Mouse (Mus musculus) thymus, postnatal 4 days (tissue): ENCODE results near the gene Kif12.

ENCODE experiments used
- DNase-seq: peaks from one replicate; pipeline ENCODE4 v3.0.0; 2021

Gene Kif12

GRCm38 (mm10) chr4:63171969-63172685, at the start of gene Kif12:
Gene Kif12 (minus strand): TSS chr4:63172131.
- DNase-seq, result no peak

DNA sequence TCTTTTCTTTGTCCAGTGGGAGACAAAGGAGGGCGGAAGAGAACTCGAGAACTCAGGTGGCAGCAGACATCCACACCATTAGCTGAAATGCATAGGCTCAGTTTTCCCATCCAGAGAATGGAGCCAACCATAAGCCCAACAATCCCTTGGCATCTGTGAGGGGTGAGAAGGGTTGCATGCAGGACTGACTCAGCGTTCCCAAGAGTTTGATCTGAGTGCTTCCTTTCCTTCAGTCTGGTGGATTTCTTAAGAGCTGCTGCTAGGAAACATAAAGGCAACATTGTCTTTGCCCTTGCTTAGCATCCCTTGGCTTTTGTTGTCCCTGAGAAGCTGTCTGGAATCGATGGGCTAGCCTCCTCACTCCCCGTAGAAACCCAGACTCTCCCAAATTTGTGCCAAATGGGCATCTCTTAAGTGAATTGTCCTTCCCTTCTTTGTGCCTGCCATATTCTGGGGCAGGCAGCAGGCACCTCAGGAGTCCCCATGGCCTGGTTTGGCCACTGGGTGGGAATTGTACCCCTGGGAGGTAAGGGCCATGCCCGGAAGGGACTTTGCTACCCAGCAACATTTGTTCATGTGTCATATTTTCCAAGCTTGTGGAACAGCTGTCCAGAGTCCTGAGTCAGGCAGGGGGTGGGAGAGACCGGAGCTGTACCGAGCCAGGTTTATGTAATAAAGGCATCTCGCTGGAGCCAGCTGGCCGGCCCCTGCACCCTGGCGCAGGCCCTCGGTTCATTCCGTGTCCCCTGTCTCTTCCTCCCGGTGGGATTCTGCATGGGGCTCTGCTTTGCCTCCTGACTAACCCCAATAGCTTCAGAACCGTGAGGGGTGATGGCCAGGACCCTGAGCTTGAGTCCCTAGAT, 49.4 kb upstream of the Kif12 start:
- DNase-seq, result no peak

GRCm38 (mm10) chr4:63219635-63220034, 47.7 kb upstream of the Kif12 start:
- DNase-seq, result no peak

- no peak for DNase-seq
These were observed 47.1 kb upstream of the Kif12 start for GRCm38 (mm10) chr4:63219059-63219458.

- DNase-seq, result no peak
These were observed 45.6 kb upstream of the Kif12 start for GRCm38 (mm10) chr4:63217513-63217912.

GRCm38 (mm10) chr4:63216566-63216965, 44.6 kb upstream of the Kif12 start:
- peak; percentile 24 for DNase-seq

- peak; percentile 81 for DNase-seq
These were observed 44.1 kb upstream of the Kif12 start for GRCm38 (mm10) chr4:63215993-63216531.

DNA sequence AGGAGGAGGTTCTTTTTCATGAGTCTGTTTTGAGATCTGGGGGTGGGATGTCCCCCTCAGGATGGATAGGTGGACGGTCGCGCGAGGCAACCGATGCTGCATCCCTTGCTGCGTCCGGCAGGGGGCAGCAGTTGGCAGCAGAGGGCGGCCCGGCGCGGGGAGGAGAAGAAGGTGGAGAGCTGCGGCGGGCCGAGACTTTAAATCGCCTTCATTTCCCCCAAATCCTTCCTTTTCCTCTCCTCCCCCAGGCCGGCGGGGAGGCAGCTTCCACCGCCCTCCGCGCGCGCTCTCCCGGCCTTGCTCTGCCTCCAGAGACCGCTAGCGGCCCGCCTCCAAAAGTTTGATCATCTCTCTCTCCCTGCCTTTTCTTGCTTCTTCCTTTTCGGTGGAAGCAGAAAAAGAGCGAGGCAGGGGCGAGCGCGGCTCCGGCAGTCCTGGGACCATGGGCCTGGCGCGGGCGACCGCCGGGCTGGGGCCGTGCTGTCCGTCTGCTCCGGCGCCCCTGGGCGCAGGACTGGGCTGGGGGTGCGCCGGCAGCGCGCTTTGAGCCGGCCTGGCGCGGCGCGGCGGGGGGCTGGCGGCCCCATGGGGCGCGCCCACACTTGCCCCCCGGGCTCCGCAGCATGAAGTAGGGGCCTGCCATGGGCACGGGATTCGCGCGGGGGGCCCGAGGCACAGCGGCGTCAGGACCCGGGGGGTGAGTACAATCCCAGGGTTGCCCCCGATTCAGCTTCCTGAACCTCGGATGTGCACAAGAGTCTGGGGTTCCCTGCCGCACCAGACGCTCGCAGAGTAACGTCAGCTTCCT, 43.5 kb upstream of the Kif12 start:
- peak; percentile 93 for DNase-seq

- peak; percentile 69 for DNase-seq
These were observed 42.1 kb upstream of the Kif12 start, which contains the start of gene Col27a1 for GRCm38 (mm10) chr4:63213907-63214621. Gene Col27a1 (plus strand): TSS chr4:63214004.

DNA sequence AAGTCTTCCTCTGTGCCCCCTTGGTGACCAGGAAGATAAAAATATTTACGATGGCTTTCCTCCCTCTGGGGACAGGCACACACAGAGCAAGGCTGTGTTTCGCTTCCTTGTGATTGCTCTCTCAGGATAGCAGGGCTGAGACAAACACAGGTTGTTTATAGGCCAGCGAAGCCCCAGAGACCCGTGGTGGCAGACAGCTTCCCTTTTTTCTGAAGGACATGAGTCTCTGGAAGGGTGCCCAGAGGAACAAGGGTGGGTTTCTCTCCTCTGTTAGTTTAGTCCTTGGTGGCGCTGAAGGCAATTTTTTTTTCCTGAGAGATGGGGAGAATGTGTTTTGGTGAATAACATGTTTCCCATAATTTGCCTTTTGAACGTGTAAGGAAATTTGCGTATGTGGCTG, 33.7 kb upstream of the Kif12 start:
- no peak for DNase-seq

GRCm38 (mm10) chr4:63203874-63204273, 31.9 kb upstream of the Kif12 start:
- DNase-seq, result no peak

- DNase-seq, result no peak
These were observed 27.4 kb upstream of the Kif12 start for GRCm38 (mm10) chr4:63199366-63199765.

GRCm38 (mm10) chr4:63194366-63194765, 22.4 kb upstream of the Kif12 start:
- DNase-seq, result no peak

GRCm38 (mm10) chr4:63191641-63192040, 19.7 kb upstream of the Kif12 start:
- DNase-seq, result no peak

DNA sequence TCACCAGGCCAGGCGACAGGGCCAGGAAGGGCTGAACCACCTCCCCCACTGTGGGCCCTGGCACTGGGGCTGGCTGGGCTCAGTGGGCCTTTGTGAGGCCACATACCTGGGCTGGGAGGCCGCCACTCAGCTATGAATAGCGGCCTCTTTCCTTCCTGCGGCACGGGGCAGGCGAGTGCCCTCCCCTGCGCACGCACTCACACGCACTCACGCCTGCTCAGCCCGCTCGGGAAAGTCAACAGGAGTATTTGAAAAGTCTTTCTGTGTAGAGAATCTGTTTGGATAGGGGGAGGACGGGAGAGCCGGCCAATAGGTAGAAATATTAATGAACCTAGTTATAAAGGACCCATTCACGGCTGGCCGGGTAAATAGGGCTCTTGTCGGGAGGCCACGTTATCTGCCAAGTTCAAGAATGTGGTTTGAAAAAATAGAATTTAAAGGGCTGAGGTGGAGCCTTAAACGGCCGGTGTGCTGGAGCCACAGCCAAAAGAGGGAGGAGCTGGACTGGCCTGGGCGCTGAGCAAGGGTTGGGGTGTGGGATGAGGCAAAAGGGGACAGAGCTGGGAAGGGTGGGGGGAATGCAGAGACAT, 14.4 kb upstream of the Kif12 start:
- no peak for DNase-seq

- DNase-seq, result peak; percentile 66
These were observed 9.6 kb upstream of the Kif12 start for GRCm38 (mm10) chr4:63181556-63181955.

DNA sequence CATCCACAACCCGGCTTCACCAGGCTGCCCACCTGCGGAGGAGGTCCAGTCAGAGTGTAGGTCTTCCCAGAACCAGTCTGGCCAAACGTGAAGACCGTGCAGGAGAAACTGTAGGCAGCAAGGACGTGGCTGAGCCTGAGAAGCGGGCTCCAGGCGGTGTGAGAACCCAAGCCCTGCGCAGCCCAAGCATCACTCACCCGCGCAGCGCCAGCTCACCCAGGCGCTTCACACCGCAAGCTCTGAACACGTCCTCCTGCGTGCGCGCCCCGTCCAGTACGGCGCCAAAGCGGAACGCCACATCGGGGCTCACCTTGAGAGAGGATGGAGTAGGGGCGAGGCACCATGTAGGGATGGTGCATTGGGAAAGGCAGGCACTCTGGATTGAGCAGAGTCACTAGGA, 809 bp downstream of the Kif12 start:
- no peak for DNase-seq

- DNase-seq, result no peak
These were observed 1.9 kb downstream of the Kif12 start for GRCm38 (mm10) chr4:63170061-63170460.

DNA sequence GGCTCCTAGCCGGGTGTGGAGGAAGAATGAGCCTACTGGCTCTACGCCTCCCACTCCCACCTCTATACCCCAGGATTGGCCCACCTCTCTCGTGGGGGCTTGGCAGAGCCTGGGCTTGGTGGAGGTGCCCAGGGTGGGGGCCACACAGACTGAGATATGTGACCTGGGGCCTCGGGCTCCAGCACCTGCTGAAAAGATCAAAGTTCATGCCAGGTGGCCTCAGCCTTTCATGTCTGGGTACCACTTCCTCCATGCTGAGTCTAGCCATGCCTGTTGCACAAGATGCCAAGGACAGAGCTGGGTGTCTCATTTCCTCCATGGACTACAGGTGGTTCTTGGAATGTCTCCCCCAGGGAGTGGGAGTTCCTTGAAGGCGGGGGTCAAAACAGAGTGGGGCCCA, 5.6 kb downstream of the Kif12 start:
- DNase-seq, result peak; percentile 54

DNA sequence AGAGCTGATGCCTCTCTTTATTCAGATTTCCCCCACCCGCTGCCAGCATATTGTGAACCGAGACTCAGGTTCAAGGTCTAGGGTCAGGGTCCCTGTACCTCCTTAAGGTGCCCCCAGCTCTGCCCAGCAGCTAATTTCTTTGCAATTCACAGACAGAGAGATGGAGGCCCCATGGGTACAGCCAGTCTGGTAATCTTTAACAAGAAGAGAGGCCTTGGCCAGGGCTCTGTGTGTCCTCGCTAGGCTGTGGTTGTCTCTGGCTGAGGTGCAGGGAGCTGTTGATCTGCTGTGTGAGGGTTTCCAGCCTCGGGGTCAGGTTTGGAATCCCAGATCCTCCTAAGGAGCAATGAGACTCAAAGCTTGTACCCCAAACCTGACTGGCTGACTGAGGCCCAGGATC, 6.3 kb downstream of the Kif12 start:
- DNase-seq, result no peak

DNA sequence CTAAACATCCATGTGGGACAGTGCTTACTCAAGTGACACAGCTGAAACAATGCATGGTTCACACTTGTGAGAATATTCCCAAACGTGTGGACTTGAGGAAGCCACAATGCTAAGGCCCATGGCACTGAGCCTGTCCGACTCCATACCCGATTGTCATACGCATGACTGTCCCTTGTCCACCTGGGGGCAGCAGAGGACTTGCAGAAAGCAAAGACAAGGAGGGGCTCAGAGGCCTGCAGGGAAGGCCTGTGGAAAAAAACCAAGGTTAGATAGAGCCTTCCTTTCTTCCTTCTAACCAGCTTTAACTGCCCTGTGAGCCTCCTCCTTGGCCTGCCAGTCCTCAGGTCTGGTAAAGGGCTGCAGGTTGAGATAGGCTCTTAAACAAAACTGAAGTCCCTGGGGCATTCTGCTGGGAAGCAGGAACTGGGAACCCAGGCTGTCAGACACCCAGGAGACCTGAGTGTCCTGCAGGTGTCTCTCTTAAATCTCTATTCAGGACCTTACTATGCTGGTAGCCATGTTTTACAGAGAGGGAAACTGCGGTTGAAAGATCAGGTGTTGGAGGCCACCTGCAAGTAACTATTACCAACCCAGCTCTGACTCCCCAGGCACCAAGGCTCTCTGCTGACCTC, 12.9 kb downstream of the Kif12 start:
- peak; percentile 95 for DNase-seq
